Mouse (Mus musculus) cerebellum, adult 2 months (tissue): ENCODE results near the gene Adipoq. TPM values are rescaled to one million over a fixed set of nuclear protein-coding genes. Genes with fewer than 3 reads are reported as not detected.
A peak's percentile ranks its signal among the peaks of the same experiment; 100 is the strongest.

Experiments used
- DNase-seq, 2 experiments: peaks; one replicate each; pipeline ENCODE4 v3.0.0; 2021
- H3K27ac ChIP-seq: fragments of 200-500 bp; 2 replicates; pipeline ENCODE4 v1.5.1; 2012; ENCODE audit warnings: low read length, control low read depth, inconsistent platforms; ENCODE audit not compliant: insufficient read depth
- H3K27me3 ChIP-seq: fragments of 200-500 bp; 2 replicates; pipeline ENCODE4 v1.6.1; 2012; ENCODE audit warnings: inconsistent platforms, mild to moderate bottlenecking, low read length, moderate library complexity; ENCODE audit not compliant: control insufficient read depth, insufficient read depth
- H3K4me1 ChIP-seq: fragments of 200-500 bp; 2 replicates; pipeline ENCODE4 v1.6.1; 2011; ENCODE audit warnings: low read length; ENCODE audit not compliant: control insufficient read depth, insufficient read depth
- H3K4me3 ChIP-seq: fragments of 200-500 bp; replicated peaks from 2 replicates; pipeline ENCODE3; 2011; ENCODE audit warnings: mild to moderate bottlenecking, low read depth, low read length, control low read depth; ENCODE audit not compliant: insufficient read depth
- CTCF ChIP-seq: fragments of 200-500 bp; IDR thresholded peaks from 2 replicates; pipeline ENCODE4 v1.5.1; 2011; ENCODE audit warnings: low read depth, mild to moderate bottlenecking, control low read depth, low read length, moderate library complexity, borderline replicate concordance; ENCODE audit not compliant: insufficient read depth
- POLR2A ChIP-seq: fragments of 200-500 bp; IDR thresholded peaks from 2 replicates; pipeline ENCODE4 v1.6.1; 2011; ENCODE audit warnings: low read length, control low read depth, borderline replicate concordance; ENCODE audit not compliant: insufficient read depth
- WGBS: fragments of 180-500 bp; shearing (Covaris S2); methylation state at CpG from one replicate; pipeline ENCODE4 v1.1.7; 2018; 5-methylcytosine and 5-hydroxymethylcytosine counted together
- polyA plus RNA-seq: library from polyadenylated mRNA; depleted of rRNA; stranded (reverse); fragments of >200 nt; gene quantifications from 2 replicates; pipeline ENCODE4 v1.2.3, GENCODE M21; 2012

Adipoq gene
- polyA plus RNA-seq, 1 experiment, result 0.33 TPM

DNA sequence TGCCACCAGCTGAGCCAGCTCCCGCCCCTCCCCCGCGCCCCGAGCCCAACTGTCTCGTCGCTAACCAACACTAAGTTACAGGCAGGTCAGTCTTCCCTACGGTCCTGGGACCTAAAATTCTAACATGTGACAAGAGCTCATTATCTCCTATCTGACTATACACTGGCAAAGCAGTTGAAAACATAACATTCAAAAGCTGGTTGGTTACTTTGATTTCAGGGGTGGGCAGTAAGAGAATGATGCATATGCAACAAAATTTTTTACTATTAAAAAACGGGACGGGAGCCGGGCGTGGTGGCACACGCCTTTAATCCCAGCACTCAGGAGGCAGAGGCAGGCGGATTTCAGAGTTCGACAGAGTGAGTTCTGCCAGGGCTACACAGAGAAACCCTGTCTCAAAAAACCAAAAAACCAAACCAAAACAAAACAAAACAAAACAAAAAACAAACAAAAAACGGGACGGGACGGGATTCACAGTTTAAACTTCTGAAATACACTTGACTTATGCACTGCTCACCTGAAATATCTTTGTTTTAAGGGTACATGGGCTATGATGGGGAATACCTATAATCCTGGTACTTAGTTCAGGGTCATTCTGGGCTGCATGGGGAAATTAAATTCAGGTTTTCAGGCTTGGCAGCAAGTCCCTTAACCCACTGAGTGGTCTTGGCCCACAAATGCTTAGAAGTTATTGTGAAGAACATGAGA, 43.1 kb upstream of the Adipoq start:
- Histone ChIP-seq H3K27ac (no peak overlapping the region), H3K4me3 (no peak overlapping the region), H3K4me1 (no peaks in the 10 kb centered on the region), H3K27me3 (no peaks in the 10 kb centered on the region)
- DNase-seq, result no peak
- TF ChIP-seq POLR2A, result no peak
- TF ChIP-seq CTCF, result no peak
- WGBS, result 42% methylated on average over 17 of the region's 17 CpGs

DNA sequence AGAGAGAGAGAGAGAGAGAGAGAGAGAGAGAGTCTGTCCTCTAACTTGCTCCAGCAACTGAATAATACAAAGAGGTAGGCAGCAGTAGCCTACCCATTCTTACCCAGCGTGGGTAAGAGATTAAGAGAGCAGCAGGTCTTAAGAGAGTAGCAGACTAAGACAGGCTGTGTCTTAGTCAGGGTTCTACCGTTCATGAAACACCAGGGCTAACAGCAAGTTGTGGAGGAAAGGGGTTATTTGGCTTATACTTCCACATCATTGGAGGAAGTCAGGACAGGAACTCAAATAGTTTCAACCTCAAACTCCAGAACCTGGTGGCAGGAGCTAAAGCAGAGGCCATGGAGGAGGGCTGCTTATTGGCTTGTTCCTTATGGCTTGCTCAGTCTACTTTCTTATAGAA, 42.5 kb upstream of the Adipoq start:
- TF ChIP-seq CTCF (no peak), POLR2A (no peak)
- DNase-seq, result no peak
- no peaks in the 10 kb centered on the region for H3K27me3 ChIP-seq
- 65% methylated on average over 2 of the region's 2 CpGs for WGBS
- no peaks in the 10 kb centered on the region for H3K4me1 ChIP-seq
- H3K27ac ChIP-seq, result no peak overlapping the region
- no peak overlapping the region for H3K4me3 ChIP-seq

DNA sequence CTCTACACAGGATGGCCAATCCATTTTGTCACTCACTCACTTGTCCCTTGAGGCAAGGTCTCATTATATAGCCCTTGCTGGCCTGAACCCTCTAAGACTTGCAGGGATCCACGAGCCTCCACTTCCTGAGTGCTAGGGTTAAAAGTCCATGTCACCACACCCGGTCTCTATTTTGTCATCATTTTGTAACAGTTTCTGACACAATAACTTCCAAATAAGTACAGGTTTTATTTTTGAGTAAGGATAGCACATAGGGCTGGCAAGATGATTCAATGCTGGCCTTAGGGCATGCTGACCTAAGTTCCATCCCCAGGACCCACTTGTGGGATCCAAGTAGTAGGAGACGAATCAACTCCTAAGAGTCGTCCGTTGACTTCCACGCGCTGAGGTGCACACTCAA, 40.2 kb upstream of the Adipoq start:
- WGBS, result 91% methylated on average over 7 of the region's 7 CpGs
- TF ChIP-seq POLR2A (no peak), CTCF (no peak)

DNA sequence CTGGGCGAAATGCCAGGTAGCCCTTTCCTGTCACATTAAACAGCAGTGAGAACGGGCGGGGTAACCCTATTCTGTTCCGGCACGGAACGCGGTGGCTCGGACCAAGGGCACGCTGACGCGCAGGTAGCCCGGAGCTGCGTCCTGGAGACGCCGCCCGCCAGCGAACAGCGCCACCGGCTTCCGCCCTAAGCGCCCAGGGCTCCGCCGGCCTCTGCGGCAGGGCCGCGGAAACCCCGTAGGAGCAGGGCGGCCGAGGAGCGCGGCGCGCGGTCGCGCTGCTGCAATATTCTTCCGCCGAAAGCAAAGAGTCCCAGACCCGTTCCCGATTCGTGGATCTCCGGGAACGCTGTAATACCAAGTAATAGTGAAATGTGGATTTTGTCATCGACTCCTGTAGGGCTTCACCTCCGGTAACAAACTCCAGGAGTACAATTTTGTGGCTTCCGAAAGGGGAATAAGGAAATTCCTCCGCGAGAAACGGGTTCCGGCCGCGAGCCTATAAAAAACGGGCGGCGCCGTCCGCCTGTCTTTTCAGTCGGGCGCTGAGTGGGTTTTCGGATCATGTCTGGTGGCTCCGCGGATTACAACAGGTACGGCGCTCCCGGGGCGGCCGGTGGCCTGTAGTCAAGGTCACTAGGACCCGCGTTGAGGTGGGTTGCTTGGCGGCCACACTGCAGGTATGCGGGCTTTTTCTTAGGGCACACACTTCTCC, 38.9 kb upstream of the Adipoq start, which contains the start of gene Eif4a2:
Eif4a2 (plus strand) TSS at position 214 of the 712 bp plus-strand sequence.
- DNase-seq, result peak; percentile 95 to 96
- TF ChIP-seq CTCF (no peak), POLR2A (peak; percentile 89)
- under 1% methylated on average over 71 of the region's 71 CpGs for WGBS
- Histone ChIP-seq H3K4me3 (peak within 1 kb of the TSS; percentile 93), H3K27me3 (no peaks in the 10 kb centered on the region), H3K4me1 (no peaks in the 10 kb centered on the region), H3K27ac (peak within 1 kb of the TSS; percentile 98)

More for the DNA sequence above, 40.2 kb upstream of the Adipoq start:
- Histone ChIP-seq H3K4me1 (no peaks in the 10 kb centered on the region), H3K4me3 (no peak overlapping the region), H3K27me3 (no peaks in the 10 kb centered on the region), H3K27ac (no peak overlapping the region)
- DNase-seq, result no peak

DNA sequence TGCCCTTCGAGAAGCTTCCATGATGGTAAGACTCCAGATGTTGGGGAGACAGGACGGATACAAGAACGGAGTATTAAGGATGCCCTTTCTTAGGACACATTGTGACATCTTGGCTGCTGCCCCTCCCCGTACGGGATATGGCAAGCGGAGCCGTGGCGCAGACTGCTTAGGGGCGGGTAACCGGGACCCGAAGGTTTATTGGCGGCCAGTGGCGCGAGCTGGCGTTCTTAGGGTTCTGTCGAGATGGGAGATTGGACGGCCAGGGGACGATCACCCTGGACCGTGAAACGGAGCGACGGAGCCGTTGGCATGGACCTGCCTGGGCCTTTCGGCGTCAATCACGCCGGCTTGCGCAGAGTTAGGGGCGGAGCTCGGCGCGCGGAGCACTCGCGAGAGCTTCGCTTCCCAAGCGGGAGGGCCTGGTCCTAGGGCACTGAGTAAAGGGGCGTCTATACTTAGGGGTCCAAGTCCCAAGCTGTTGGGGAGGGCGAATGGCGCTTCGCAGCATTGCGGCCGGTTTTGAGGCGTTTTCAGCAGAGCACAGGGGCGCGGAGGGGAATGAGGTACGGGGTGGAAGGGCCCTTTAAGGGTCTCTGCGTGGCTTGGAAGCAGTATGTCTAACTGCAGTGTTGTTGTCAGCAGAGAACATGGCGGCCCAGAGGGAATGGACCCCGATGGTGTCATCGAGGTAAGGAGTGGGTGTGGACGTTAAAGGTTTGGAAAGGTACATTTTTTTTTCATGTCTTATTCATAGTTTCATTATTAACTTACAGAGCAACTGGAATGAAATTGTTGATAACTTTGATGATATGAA, 38.2 kb upstream of the Adipoq start:
- DNase-seq, result peak; percentile 84 to 86
- peak overlapping the region; percentile 98 for H3K27ac ChIP-seq
- WGBS, result under 1% methylated on average over 52 of the region's 52 CpGs
- H3K4me1 ChIP-seq, result no peaks in the 10 kb centered on the region; the same call in 1 of the 2 replicates
- TF ChIP-seq CTCF (no peak), POLR2A (peak; percentile 74)
- peak overlapping the region; percentile 93 for H3K4me3 ChIP-seq
- H3K27me3 ChIP-seq, result no peaks in the 10 kb centered on the region

DNA sequence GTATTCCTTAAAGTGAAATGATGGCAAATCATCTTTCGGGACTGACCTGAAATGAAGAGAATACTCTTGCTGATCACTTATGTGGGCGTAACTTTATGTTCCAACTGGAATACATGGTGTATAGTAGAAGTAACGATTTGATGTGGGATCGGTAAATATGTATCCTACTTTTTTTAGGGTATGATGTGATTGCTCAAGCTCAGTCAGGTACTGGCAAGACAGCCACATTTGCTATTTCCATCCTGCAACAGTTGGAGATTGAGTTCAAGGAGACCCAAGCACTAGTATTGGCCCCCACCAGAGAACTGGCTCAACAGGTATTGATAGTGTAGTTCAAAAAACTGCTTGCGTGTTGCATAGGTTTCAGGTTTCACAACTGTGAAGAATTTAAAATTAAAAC, 37.4 kb upstream of the Adipoq start:
- Histone ChIP-seq H3K27me3 (no peaks in the 10 kb centered on the region), H3K4me3 (peak overlapping the region; percentile 93), H3K4me1 (no peaks in the 10 kb centered on the region; the same call in 1 of the 2 replicates), H3K27ac (no peak overlapping the region)
- TF ChIP-seq CTCF (no peak), POLR2A (no peak)
- DNase-seq, result no peak
- WGBS, result 2% methylated on average over 5 of the region's 5 CpGs
